Comparison of ENCODE assay signal across 17 mouse cellular contexts in the genomic region with DNA sequence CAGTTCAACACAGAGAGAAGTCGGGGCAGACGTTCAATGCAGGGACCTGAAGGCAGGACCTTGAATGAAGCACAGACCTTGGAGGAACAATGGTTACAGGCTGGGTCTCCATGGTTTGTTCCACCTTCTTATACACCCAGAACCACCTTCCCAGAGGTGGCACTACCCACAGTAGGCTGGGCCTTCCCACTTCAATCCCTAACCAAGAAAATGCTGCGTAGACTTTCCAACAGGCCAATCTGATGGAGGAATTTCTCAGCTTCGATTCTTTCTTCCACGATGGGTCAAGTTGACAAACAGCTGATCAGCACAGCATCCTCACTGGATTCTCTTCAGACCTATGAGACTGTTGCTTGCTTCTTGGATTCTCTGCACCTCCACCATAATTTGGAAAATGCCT. TPM values are rescaled to one million over a fixed set of nuclear protein-coding genes. Genes with fewer than 3 reads are reported as not detected.
"Had no signal": no experiment of that assay in that cellular context is flagged by ENCODE, and none has a peak within 500 bp of the region (broad histone marks: within the 10 kb centered on the region; RNA-seq: fewer than 3 reads in every experiment).

No protein-coding gene starts in this region.

- H3K4me1 ChIP-seq: stomach, embryonic 15.5 days had no signal

- H3K27me3 ChIP-seq: neural tube, embryonic 13.5 days; neural tube, embryonic 15.5 days; stomach, embryonic 15.5 days had no signal

- H3K36me3 ChIP-seq: neural tube, embryonic 13.5 days; neural tube, embryonic 15.5 days; stomach, embryonic 15.5 days had no signal

- DNase-seq: retina, postnatal 1 day; right cerebral cortex, adult 18-20 months; right cerebral cortex, postnatal 14 days; right cerebral cortex, postnatal 25 days; right cerebral cortex, postnatal 4 days; spleen, adult 18-20 months; thymus, adult 18-20 months; thymus, adult 2 months; thymus, postnatal 14 days; thymus, postnatal 25 days; thymus, postnatal 36 days; thymus, postnatal 4 days had no signal

- H3K9ac ChIP-seq: neural tube, embryonic 13.5 days; neural tube, embryonic 15.5 days; stomach, embryonic 15.5 days had no signal

- H3K4me3 ChIP-seq: neural tube, embryonic 13.5 days; neural tube, embryonic 15.5 days; stomach, embryonic 15.5 days had no signal

- H3K27ac ChIP-seq: neural tube, embryonic 13.5 days; neural tube, embryonic 15.5 days; stomach, embryonic 15.5 days; stomach, postnatal 0 days had no signal

- H3K9me3 ChIP-seq: neural tube, embryonic 13.5 days; neural tube, embryonic 15.5 days; stomach, embryonic 15.5 days had no signal

- H3K4me2 ChIP-seq: neural tube, embryonic 13.5 days; neural tube, embryonic 15.5 days; stomach, embryonic 15.5 days had no signal

RNA-seq across cellular contexts. Expression of gene Fam198b, which starts 8.9 kb away (rescaled TPM):
- total RNA-seq: neutrophil, adult 5-6 weeks had no signal
